Mouse (Mus musculus) MEL (cell line): ENCODE measurements around the gene Pogz. TPM values are rescaled to one million over a fixed set of nuclear protein-coding genes. Genes with fewer than 3 reads are reported as not detected.

Source experiments
- DNase-seq: peaks from one replicate; pipeline ENCODE4 v3.0.0; 2011; ENCODE audit warnings: low read depth, low spot score
- H3K27ac ChIP-seq: 2 replicates; pipeline ENCODE4 v1.5.1; 2012; ENCODE audit warnings: low read depth, mild to moderate bottlenecking, control low read depth, low read length, moderate library complexity; ENCODE audit not compliant: control insufficient read depth
- H3K27me3 ChIP-seq, 2 experiments: fragments of 150-350 bp in 1 of 2; sonication (generic) in 1 of 2; 2 replicates each; pipeline ENCODE4 v1.6.1; 2012; ENCODE audit warnings: low read length in 2 of 2, mild to moderate bottlenecking in 2 of 2, improper control_type of control experiment in 1 of 2, moderate library complexity in 1 of 2; ENCODE audit not compliant: insufficient read depth in 2 of 2, control insufficient read depth in 1 of 2
- H3K36me3 ChIP-seq, 2 experiments: 2 replicates each; pipeline ENCODE4 v1.6.1; 2012 to 2014; ENCODE audit warnings: low read length in 2 of 2, improper control_type of control experiment in 1 of 2, inconsistent platforms in 1 of 2, mild to moderate bottlenecking in 1 of 2; ENCODE audit not compliant: insufficient read depth in 2 of 2, control insufficient read depth in 1 of 2
- H3K4me1 ChIP-seq, 2 experiments: fragments of 150-350 bp in 1 of 2; sonication (generic) in 1 of 2; 2 replicates each; pipeline ENCODE4 v1.6.1; 2012; ENCODE audit warnings: low read length in 2 of 2, improper control_type of control experiment in 1 of 2, mild to moderate bottlenecking in 1 of 2; ENCODE audit not compliant: insufficient read depth in 2 of 2, control insufficient read depth in 1 of 2
- H3K4me3 ChIP-seq, 2 experiments: fragments of 150-350 bp in 1 of 2; sonication (generic) in 1 of 2; 2 replicates each; pipeline ENCODE4 v1.5.1; 2012; ENCODE audit warnings: low read depth in 2 of 2, low read length in 2 of 2, mild to moderate bottlenecking in 2 of 2, moderate library complexity in 2 of 2, control low read depth in 1 of 2, improper control_type of control experiment in 1 of 2; ENCODE audit not compliant: control insufficient read depth in 1 of 2, insufficient read depth in 1 of 2
- H3K79me2 ChIP-seq: 2 replicates; pipeline ENCODE4 v1.6.1; 2012; ENCODE audit warnings: mild to moderate bottlenecking, low read length, moderate library complexity; ENCODE audit not compliant: control insufficient read depth, poor library complexity, insufficient read depth
- H3K9ac ChIP-seq: 2 replicates; pipeline ENCODE4 v1.6.1; 2012; ENCODE audit warnings: low read depth, mild to moderate bottlenecking, control low read depth, low read length, moderate library complexity; ENCODE audit not compliant: control insufficient read depth, poor library complexity, severe bottlenecking
- H3K9me3 ChIP-seq: fragments of 150-350 bp; sonication (generic); replicated peaks from 2 replicates; pipeline ENCODE4 v1.6.1; 2012; ENCODE audit warnings: mild to moderate bottlenecking, low read length, improper control_type of control experiment, moderate library complexity; ENCODE audit not compliant: insufficient read depth
- BHLHE40 ChIP-seq: IDR thresholded peaks from 2 replicates; pipeline ENCODE4 v1.6.1; 2012; ENCODE audit warnings: low read depth, mild to moderate bottlenecking, inconsistent platforms, low read length, improper control_type of control experiment, borderline replicate concordance
- CHD2 ChIP-seq: IDR thresholded peaks from 2 replicates; pipeline ENCODE4 v1.6.1; 2011; ENCODE audit warnings: low read length, improper control_type of control experiment
- CTCF ChIP-seq, 3 experiments: IDR thresholded peaks in 2 of 3; conservative IDR thresholded peaks in 1 of 3; 2 replicates each; pipeline ENCODE4 v1.5.1; 2011 to 2012; ENCODE audit warnings: low read length in 3 of 3, low read depth in 2 of 3, mild to moderate bottlenecking in 2 of 3, improper control_type of control experiment in 1 of 3, inconsistent platforms in 1 of 3, mixed read lengths in 1 of 3, moderate library complexity in 1 of 3; ENCODE audit not compliant: control insufficient read depth in 1 of 3, insufficient read depth in 1 of 3, poor library complexity in 1 of 3, severe bottlenecking in 1 of 3
- E2F4 ChIP-seq: IDR thresholded peaks from 2 replicates; pipeline ENCODE4 v1.6.1; 2011; ENCODE audit warnings: low read depth, low read length, improper control_type of control experiment, borderline replicate concordance
- HCFC1 ChIP-seq: IDR thresholded peaks from 2 replicates; pipeline ENCODE4 v1.6.1; 2012; ENCODE audit warnings: low read depth, mild to moderate bottlenecking, inconsistent platforms, low read length, improper control_type of control experiment, moderate library complexity
- MAFK ChIP-seq: IDR thresholded peaks from 2 replicates; pipeline ENCODE4 v1.6.1; 2011; ENCODE audit warnings: low read depth, mild to moderate bottlenecking, low read length, improper control_type of control experiment, borderline replicate concordance
- MEF2A ChIP-seq: IDR thresholded peaks from 2 replicates; pipeline ENCODE4 v1.6.1; 2014; ENCODE audit warnings: low read depth, mild to moderate bottlenecking, inconsistent platforms, low read length, improper control_type of control experiment; ENCODE audit not compliant: poor library complexity, insufficient replicate concordance, severe bottlenecking; ENCODE audit errors: extremely low read depth
- MYC ChIP-seq: IDR thresholded peaks from 2 replicates; pipeline ENCODE4 v1.6.1; 2011; ENCODE audit warnings: low read depth, mild to moderate bottlenecking, low read length, improper control_type of control experiment, moderate library complexity
- NELFE ChIP-seq: IDR thresholded peaks from 2 replicates; pipeline ENCODE4 v1.6.1; 2011; ENCODE audit warnings: low read depth, low read length, improper control_type of control experiment
- NRF1 ChIP-seq: IDR thresholded peaks from 2 replicates; pipeline ENCODE4 v1.6.1; 2014; ENCODE audit warnings: low read depth, mild to moderate bottlenecking, inconsistent platforms, low read length, improper control_type of control experiment, moderate library complexity; ENCODE audit not compliant: poor library complexity, insufficient read depth, severe bottlenecking
- RCOR1 ChIP-seq: IDR thresholded peaks from 2 replicates; pipeline ENCODE4 v1.6.1; 2012; ENCODE audit warnings: low read depth, mild to moderate bottlenecking, inconsistent platforms, low read length, improper control_type of control experiment
- ZC3H11A ChIP-seq: IDR thresholded peaks from 2 replicates; pipeline ENCODE4 v1.6.1; 2012; ENCODE audit warnings: low read depth, mild to moderate bottlenecking, inconsistent platforms, low read length, improper control_type of control experiment
- ZMIZ1 ChIP-seq: IDR thresholded peaks from 2 replicates; pipeline ENCODE4 v1.6.1; 2012; ENCODE audit warnings: low read depth, mild to moderate bottlenecking, inconsistent platforms, low read length, improper control_type of control experiment, moderate library complexity
- polyA plus RNA-seq, 2 experiments: library from polyadenylated mRNA; stranded (reverse) in 1 of 2; unstranded in 1 of 2; fragments of >175 nt in 1 of 2; fragments of >200 nt in 1 of 2; gene quantifications; 2 replicates each; pipeline versions ENCODE4 v1.2.1 to v1.2.4; 2012; ENCODE audit warnings: low replicate concordance in 2 of 2, low read depth in 1 of 2; ENCODE audit not compliant: insufficient read length in 2 of 2, insufficient read depth in 1 of 2, missing spikeins in 1 of 2
- total RNA-seq: library from RNA; depleted of rRNA; stranded (reverse); fragments of 300-350 nt; gene quantifications from 2 replicates; pipeline ENCODE4 v1.2.3, GENCODE M21; 2012

The Pogz gene
- total and polyA plus RNA-seq, 3 experiments: 10.6 to 31.6 TPM; not detected in 1

DNA sequence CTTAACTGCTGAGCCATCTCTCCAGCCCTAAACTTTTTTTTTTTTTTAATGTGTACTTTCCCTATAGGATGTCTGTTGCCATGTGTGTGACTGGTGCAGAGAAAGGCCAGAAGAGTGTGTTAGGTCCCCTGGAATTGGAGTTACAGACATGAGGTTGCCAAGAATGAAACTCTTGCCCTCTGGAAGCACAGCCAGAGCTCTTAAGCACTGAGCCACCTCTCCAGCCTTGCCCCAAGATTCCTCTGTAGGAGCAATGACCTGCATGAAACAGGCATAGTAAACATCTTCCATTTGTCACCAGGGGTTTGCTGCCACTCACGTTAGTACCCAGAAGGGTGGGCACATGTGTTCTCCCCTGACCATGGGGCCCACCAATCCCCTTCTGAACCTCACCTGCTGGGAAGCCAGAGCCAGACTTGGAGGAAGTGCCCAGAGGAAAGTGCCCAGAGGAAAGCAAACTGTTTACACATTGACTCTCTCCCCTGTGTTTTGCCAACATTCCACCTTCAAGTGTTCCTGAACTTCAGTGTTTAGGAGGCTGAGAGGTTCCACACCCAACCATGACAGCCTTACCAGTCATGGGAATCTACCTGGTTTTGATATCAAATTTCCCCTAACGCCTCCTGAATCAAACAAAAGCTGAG, 73.8 kb downstream of the Pogz start:
- no peak overlapping the region for H3K4me3 ChIP-seq
- no peaks in the 10 kb centered on the region for H3K27me3 ChIP-seq
- peaks cover 0 to 2% of the 10 kb centered on the region in 2 experiments; a peak in 1 of 4 replicates for H3K36me3 ChIP-seq
- H3K9me3 ChIP-seq: no peaks in the 10 kb centered on the region
- no peaks in the 10 kb centered on the region for H3K79me2 ChIP-seq
- no peak for TF ChIP-seq E2F4
- no peak for TF ChIP-seq CTCF (IDR thresholded peaks at IDR 0.05 in 2 of 3, conservative IDR thresholded peaks at IDR 0.05 in 1 of 3; ENCODE audit: control insufficient read depth in 1 of 3, insufficient read depth in 1 of 3, low read depth in 2 of 3, low read length in 3 of 3, poor library complexity in 1 of 3, severe bottlenecking in 1 of 3)
- TF ChIP-seq ZMIZ1: no peak
- no peak for DNase-seq
- H3K27ac ChIP-seq: no peak overlapping the region
- H3K4me1 ChIP-seq: peaks cover 0 to 1% of the 10 kb centered on the region in 2 experiments; a peak in 1 of 4 replicates
- H3K9ac ChIP-seq: no peak overlapping the region

DNA sequence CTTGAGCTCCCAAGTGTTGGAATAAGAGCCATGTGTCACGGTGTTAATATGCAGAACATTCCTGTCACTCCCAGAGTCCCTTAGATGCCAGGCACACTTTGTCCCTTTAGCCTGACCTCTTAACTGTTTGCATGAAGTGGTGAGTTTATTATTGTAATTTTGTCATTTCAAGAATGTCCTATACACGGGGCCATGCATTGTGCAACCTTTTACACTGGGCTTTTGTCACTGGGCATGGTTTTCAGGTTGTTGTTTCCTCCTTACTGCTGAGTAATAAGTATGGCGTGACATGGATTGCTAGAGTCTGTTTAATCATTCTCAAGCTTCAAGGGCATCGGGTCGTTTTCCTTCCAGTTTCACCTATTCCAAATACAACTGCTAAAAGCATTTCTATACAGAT, 76.4 kb downstream of the Pogz start:
- no peaks in the 10 kb centered on the region for H3K79me2 ChIP-seq
- H3K9me3 ChIP-seq: no peaks in the 10 kb centered on the region
- H3K27me3 ChIP-seq: no peaks in the 10 kb centered on the region
- H3K27ac ChIP-seq: no peak overlapping the region
- DNase-seq: no peak
- peaks cover 4% of the 10 kb centered on the region in 2 experiments; a peak in 3 of 4 replicates for H3K4me1 ChIP-seq
- no peak overlapping the region for H3K9ac ChIP-seq
- no peak overlapping the region for H3K4me3 ChIP-seq
- H3K36me3 ChIP-seq: no peaks in the 10 kb centered on the region
- no peak for TF ChIP-seq MYC
- no peak for TF ChIP-seq CTCF (IDR thresholded peaks at IDR 0.05 in 2 of 3, conservative IDR thresholded peaks at IDR 0.05 in 1 of 3; ENCODE audit: control insufficient read depth in 1 of 3, insufficient read depth in 1 of 3, low read depth in 2 of 3, low read length in 3 of 3, poor library complexity in 1 of 3, severe bottlenecking in 1 of 3)
- TF ChIP-seq MAFK: no peak
- TF ChIP-seq MEF2A: no peak
- TF ChIP-seq RCOR1: no peak
- no peak for TF ChIP-seq BHLHE40
- TF ChIP-seq NELFE: no peak
- no peak for TF ChIP-seq ZC3H11A
- no peak for TF ChIP-seq HCFC1
- TF ChIP-seq NRF1: no peak
- no peak for TF ChIP-seq CHD2
